Mouse (Mus musculus): Measurements from ENCODE around the gene Ash1l.

Gene Ash1l

GRCm38 (mm10) chr3:89090694-89091655, 140.6 kb downstream of the Ash1l start:
- intact Hi-C loops (cut with DNase I) = no loop called here

- intact Hi-C loops (cut with DNase I) = no loop called here
Measured at GRCm38 (mm10) chr3:89091811-89092508, 141.5 kb downstream of the Ash1l start.

GRCm38 (mm10) chr3:89092509-89093090, 142.2 kb downstream of the Ash1l start:
- intact Hi-C loops (cut with DNase I) = no loop called here

- intact Hi-C loops (cut with DNase I) = no loop called here
Measured at GRCm38 (mm10) chr3:89093175-89093574, 142.8 kb downstream of the Ash1l start, which contains the start of gene Rusc1. TSS of gene Rusc1 (minus strand) at chr3:89093311.

GRCm38 (mm10) chr3:89094021-89094420, 143.6 kb downstream of the Ash1l start:
- intact Hi-C loops (cut with DNase I) = no loop called here

- intact Hi-C loops (cut with DNase I) = no loop called here
Measured at GRCm38 (mm10) chr3:89100811-89101210, 150.4 kb downstream of the Ash1l start, which contains the start of gene Gm43738. TSS of gene Gm43738 (minus strand) at chr3:89101099.

GRCm38 (mm10) chr3:89101459-89101811, 151.0 kb downstream of the Ash1l start:
- intact Hi-C loops (cut with DNase I) = no loop called here

- intact Hi-C loops (cut with DNase I) = no loop called here
Measured at GRCm38 (mm10) chr3:89101812-89102494, 151.5 kb downstream of the Ash1l start, which contains the start of gene Fdps. TSS of gene Fdps (minus strand) at chr3:89101959.

- intact Hi-C loops (cut with DNase I) = no loop called here
Measured at GRCm38 (mm10) chr3:89102495-89103290, 152.3 kb downstream of the Ash1l start.

- intact Hi-C loops (cut with DNase I) = no loop called here
Measured at GRCm38 (mm10) chr3:89103291-89103595, 152.8 kb downstream of the Ash1l start.

GRCm38 (mm10) chr3:89106881-89107280, 156.5 kb downstream of the Ash1l start:
- intact Hi-C loops (cut with DNase I) = no loop called here

GRCm38 (mm10) chr3:89107545-89107944, 157.1 kb downstream of the Ash1l start:
- intact Hi-C loops (cut with DNase I) = no loop called here

GRCm38 (mm10) chr3:89108146-89108545, 157.7 kb downstream of the Ash1l start:
- intact Hi-C loops (cut with DNase I) = no loop called here

GRCm38 (mm10) chr3:89113058-89113457, 162.6 kb downstream of the Ash1l start:
- intact Hi-C loops (cut with DNase I) = no loop called here

- intact Hi-C loops (cut with DNase I) = loop anchor here (5.0 kb wide), 1 partner anchor 47 kb away; the partner anchor contains the start of genes Clk2 and Hcn3
Measured at GRCm38 (mm10) chr3:89115522-89115921, 165.1 kb downstream of the Ash1l start.

- intact Hi-C loops (cut with DNase I) = no loop called here
Measured at GRCm38 (mm10) chr3:89123313-89123712, 172.9 kb downstream of the Ash1l start.

GRCm38 (mm10) chr3:89124241-89124640, 173.8 kb downstream of the Ash1l start:
- intact Hi-C loops (cut with DNase I) = no loop called here

GRCm38 (mm10) chr3:89125981-89126380, 175.6 kb downstream of the Ash1l start:
- intact Hi-C loops (cut with DNase I) = no loop called here
